Mouse (Mus musculus): ENCODE data around the gene Adat1.

- no peak for TF ChIP-seq CTCF (conservative IDR thresholded peaks at IDR 0.05; ENCODE audit: low read length)
- no peak for TF ChIP-seq POU5F1 (IDR thresholded peaks at IDR 0.05; ENCODE audit: borderline replicate concordance, low read length)
Measured at GRCm38 (mm10) chr8:111951936-111952335, 40.2 kb downstream of the Adat1 start.

Measured in E14TG2a.4 (cell line).